Mouse (Mus musculus) kidney, adult 2 months (tissue): Measurements from ENCODE around the gene Nadk2.

Experiments
- CTCF ChIP-seq: fragments of 200-500 bp; conservative IDR thresholded peaks from 2 replicates; pipeline ENCODE4 v1.5.1; 2011; ENCODE audit warnings: low read depth, mild to moderate bottlenecking, control low read depth, low read length, moderate library complexity, mixed read lengths; ENCODE audit not compliant: insufficient read depth, insufficient read length
- POLR2A ChIP-seq: fragments of 200-500 bp; IDR thresholded peaks from one replicate; pipeline ENCODE4 v1.6.1; 2011; ENCODE audit warnings: low read depth, low read length, control low read depth

- no peak for TF ChIP-seq CTCF
- TF ChIP-seq POLR2A, result no peak
Measured at GRCm38 (mm10) chr15:9100446-9101077, 29.5 kb downstream of the Nadk2 start.
